Mouse (Mus musculus) cerebellum, adult (tissue): ENCODE measurements at regions not wholly inside any gene's neighbourhood (a gene's known extent, or its start where the extent isn't known, plus 50 kb on each side); places are given as distances from the start of the nearest gene placed in this dataset.
"Not testable (repeated sequence)": the region's sequence is repeated elsewhere in the genome, so short reads cannot be mapped to it uniquely, and the experiment has no call there.

Experiments
- ATAC-seq: cut with Nextera tagmentation; 2 replicates; pipeline ENCODE4 v1.9.2; 2017; ENCODE audit warnings: mild to moderate bottlenecking, moderate library complexity, mixed read lengths; ENCODE audit not compliant: insufficient number of reproducible peaks, low FRiP score, low TSS enrichment

DNA sequence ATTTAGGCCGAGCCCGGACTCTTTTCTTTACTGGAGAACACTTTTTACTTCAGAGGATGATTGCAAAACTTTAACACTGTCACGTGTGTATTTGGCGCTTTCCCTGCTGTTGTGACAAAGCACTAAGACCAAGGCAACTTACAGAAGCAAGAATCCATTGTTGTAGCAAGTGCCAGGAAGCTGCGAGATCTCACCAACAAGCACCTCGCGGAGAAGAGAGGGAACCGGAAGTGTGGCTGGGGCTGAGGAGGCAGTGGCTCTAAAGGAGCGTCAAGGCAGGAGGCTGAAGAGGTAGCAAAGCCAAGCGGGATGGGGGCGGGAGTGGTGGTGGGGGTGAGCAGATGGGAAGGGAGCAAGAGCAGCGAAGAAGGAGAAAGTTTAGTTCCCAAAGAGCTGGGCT, 121.7 kb upstream of the Ubl3 start:
- no peak for ATAC-seq

DNA sequence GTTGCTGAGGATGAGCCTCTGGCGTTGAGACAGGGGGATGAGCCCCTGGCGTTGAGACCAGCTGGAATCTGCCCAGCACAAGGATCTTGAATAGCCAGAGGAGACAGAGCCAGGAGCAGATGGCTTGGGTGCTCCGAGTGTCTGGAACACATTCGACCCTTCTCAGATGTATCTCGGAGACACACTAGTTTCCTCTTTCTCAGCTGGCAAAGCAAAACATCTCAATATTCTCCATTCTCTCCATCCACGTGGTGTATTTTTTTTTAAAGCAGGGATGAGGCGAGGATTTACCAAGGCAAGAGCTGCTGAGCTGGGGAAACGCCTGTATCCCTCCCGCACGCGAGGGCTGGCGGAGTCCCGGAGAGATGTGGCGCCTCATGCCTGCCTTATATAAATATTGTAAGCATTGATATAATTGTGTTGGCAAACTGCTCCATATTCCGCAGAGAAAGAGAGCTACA, 109.7 kb upstream of the Ubl3 start:
- no peak for ATAC-seq

DNA sequence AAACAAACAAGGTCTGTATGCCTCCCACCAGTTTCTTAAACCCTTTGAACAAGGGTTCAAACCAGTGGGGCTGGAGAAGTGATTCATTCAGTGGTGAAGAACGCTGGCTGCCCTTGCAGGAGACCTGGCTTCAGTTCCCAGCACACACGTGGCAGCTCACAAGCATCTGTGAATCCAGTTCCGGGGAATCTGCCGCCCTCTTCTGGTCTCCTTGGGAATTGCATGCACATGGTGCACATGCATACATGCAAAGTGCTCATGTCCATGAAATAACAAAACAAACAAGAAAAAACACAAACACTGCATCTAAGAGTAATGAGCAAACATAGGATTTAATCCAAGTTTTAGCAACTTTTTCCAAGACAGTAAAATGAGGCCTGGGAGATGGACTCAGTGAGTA, 108.5 kb upstream of the Ubl3 start:
- ATAC-seq: no peak

DNA sequence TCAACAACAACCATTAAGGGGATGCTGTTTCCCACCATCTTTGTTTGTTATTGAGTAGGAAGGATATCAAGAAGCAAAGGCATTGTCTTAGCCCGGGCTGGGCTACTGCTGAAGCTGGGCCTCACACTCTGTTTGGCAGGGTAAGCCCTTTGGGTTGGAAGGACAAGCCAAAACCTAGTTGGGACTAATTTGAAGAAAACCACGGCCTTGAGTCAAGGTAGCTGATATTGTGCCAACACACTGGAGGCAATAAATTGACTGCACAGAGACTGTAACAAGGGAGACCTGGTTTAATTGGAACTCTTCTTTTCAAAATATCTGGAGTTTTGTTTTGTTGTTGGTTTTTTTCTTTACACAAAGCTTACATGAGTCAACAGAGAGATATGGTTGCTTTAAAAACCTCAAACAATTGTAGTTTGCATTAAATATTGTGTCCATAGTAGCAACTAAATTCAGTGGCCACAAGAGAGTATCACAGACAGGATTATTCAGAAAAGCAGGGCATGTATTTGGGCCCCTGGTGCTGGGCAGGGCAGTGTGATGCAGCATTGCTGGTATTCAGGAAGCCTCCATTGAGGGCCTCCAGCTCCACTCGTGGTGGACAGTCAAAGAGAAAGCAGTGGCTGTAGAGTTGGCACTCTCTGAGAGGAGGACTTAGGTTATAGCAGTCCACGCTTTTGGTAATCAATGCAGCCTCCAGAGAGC, 105.5 kb upstream of the Ubl3 start:
- no peak for ATAC-seq

DNA sequence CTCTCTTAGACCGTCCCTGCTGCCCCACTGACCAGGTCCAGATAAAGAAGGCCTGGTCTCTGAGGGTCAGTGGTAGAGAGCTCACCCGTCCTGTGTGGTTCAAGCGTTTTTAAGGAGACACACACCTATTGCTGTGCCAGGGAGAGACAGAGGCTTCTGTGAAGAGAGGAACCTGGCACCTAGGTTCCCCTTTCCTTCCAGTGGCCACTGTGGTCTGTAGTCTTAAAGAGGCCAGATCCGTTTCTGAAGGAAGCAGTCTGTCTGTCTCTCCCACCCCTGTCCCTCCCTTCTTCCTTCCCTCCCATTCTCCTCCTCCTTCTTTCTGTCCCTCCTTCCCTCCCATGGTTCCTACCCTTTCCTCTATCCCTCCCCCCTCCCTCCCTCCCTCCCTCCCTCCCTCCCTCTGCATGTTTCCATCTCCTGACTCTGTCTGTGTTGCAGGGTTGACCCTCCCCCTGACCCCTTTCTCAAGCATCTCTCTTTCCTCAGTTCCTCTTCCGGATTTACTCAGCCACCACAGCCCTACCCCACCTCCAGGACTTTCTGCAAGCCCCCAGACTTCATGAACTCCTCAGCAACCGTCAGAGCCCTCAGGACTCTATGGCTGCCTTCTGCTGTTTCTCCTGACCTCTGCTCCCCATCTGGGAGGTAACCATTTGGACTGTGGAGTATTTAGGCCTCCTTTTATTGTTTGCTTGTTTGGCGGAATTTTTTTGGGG, 100.1 kb upstream of the Ubl3 start:
- no peak for ATAC-seq

DNA sequence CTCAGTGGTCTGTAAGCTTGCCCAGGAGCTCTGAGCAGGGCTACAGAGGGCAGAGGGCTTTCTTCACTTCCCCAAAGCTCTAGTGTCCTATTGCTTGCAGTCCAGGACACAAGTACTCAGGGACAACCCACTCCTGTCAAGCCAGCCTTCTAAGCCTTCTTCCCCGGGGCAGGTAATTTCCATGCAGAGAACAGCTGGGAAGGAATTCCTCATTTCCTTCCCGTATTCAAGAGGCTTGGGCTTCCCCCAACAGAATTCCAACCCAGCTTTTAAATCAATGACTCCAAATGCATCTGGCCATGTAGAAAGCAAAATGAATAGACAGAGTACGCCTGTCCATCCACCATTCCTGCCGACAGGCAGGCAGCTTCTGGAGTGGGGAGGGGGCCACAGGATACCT, 99.1 kb upstream of the Ubl3 start:
- no peak for ATAC-seq

DNA sequence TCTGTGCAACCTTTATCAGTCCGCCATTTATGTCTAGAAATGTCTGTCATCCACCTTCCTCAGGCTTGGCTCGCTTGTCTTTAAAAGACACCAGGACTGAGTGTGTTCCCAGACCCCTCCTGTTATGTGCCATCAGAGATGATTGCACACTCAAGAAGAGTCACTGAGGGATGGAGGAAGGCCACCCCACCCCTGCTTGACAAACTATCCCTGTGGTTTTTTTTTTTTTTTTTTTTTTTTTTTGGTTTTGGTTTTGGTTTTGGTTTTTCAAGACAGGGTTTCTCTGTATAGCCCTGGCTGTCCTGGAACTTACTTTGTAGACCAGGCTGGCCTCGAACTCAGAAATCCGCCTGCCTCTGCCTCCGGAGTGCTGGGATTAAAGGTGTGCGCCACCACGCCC, 97.0 kb upstream of the Ubl3 start:
- ATAC-seq: not testable (repeated sequence)

DNA sequence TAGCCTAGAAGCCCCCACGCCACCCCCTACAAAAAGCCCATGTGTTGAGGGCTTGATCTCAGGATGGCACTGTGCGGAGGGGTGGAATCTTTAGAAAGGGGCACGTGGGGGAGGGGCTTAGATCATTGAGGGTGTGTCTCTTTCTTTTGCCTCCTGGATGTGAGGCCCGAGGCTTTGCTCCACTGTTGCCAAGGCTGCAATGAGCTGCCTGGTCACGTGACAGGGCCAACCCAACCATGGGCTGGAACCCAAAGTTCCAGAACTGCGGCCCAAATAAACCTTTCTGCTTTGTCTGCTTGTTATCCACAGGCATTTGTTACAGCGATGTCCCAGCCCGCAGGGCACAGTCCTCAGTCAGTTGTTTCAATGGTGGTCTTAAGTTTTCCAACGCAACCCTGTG, 96.5 kb upstream of the Ubl3 start:
- no peak for ATAC-seq

DNA sequence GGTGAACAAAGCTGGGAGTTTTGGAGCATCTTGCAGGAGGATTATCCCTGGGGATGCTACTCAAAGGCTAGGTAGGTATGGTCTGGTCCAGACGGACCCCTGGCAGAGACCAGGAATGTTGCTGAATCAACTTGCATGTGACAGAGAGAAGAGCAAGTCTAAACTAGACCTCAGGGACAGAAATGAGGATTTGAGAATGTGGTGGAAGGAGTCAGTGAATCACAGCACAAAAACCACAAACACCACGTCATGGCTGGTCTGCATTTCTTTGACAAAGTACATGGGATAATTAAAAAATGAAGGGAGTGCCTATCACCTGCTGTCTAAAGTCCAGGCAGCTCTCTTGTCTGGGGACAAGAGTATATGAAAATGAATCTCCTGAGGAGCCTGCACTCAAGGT, 95.1 kb upstream of the Ubl3 start:
- ATAC-seq: no peak

DNA sequence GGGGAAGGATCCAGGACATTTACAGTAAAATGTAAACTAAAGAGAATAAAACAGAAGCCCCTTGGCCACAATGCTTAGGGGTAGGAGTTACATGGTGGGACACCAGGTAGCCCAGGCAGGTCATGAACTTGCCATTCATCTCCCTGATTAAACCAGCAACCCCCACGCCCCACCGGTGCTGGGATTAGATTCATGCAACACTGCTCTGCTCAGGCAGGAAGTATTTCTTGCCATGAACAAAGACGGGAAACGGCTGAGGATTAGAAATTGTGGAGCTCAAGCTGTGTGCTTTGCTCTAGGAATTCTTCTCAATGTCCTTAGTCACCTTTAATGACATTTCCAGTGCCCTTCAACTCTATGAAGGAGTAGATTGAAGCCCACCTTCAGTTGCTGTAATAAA, 93.2 kb upstream of the Ubl3 start:
- no peak for ATAC-seq

DNA sequence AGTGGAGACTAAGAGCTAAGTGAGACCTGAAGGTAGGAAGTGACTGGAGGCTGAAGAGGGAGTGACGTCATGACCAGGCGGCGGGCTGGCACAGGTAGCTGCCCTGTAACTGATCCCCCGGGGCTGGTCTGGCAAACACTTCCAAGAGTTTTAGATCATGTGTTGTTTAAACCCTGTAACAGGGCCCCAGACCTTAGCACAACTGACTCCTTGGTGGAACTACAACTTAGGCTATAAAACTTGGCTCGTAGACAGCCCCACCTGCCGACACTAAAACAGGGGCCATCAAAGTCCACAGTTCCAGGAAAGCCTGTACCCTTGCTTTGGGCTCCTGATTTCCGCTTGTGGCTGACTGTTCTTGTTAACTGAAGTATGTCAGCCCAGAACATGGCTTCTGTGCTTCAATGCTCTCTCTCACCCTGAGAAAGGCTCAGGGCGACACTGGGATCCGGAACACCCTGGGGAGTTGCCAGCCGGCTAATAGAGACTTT, 92.6 kb upstream of the Ubl3 start:
- ATAC-seq: no peak

DNA sequence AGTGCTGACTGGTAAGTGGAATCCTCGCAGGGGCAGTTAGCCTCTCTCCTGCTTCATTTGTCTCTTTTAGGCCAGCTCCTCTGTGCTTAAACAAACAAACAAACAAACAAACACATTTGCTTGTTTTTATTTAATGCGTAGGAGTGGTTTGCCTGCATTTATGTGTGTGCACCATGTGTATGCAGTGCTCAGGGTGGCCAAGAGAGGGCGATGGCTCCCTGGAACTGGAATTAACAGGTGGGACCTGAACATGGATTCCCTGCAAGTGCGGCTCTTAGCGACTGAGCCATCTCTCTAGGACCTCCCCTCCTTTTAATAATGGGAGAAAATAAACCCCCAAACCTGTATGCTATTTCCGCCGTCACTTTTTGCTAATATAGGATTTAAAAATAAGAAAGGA, 91.8 kb upstream of the Ubl3 start:
- ATAC-seq: no peak

DNA sequence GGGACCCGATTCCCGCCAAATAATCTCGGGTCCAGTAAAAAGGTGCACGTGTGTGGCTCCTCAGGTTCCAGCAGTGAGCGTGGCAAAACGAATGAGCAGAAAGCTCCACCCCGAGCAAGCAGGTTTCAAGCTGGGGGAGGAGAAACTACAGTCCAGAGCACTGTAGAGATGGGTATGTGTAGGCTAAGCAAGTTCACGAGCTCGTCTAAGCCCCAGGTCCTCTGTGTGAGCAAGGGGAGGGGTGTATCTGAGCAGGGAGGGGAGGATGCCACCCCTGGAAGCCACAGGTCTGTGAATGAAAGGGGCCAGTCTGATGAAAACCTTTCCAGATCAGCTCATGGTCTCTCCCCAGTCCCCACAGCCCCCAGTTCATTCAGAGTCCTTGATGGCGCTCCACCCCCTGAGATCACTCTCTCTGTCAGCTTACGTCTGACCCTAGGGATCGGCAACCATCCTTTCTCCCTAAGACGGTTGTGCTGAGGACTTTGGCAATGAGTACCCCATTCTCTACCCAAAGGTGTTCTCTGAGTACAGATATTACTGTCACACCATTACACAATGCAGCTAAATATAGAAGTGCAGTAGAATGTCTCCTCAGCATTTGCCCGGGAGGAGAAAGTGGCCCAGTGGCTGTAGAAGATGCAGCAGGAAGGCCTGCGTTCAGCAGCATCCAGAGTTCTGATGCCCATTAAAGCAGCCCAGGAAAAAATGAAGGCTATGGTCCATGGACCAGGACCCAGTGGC, 89.2 kb upstream of the Ubl3 start:
- ATAC-seq: no peak

DNA sequence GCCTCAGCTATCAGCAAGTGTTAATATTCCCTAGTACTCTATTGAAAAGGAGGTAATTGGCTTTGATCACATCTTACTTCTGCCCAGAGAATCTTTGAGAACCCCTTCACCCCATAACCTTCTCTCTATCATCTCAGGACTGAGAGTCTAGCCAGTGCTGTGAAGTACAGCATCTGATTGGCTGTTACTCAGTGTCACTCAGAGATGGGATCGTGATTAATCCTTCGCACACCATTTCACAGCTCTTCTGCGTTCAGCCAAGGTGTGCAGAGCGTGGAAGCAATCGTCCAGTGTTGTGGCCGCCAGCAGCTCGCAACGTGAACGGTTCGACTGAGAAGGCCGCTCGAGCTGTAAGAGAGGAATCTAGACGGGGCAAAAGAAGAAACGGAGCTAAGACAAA, 87.9 kb upstream of the Ubl3 start:
- ATAC-seq: no peak

DNA sequence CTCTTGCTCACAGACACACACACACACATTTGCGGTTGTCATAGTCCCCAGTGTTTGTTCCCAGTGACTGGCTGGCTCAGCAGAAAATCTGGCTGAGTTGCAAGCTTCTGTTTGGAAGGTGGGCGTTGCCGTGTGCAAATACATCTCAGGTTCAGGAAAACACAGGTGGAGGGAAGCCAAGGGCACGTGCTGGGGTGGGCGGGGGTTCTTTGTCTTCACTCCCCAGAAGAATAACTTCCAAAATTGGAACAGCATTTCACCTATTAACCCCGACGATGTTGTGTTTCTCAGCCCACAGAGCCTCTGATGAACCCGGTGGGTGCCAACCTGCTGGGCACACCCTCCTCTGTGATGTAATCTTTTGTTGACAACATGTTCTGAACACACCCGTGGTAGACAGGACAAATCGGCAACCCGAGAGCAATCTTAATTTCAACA, 82.3 kb upstream of the Ubl3 start:
- no peak for ATAC-seq

DNA sequence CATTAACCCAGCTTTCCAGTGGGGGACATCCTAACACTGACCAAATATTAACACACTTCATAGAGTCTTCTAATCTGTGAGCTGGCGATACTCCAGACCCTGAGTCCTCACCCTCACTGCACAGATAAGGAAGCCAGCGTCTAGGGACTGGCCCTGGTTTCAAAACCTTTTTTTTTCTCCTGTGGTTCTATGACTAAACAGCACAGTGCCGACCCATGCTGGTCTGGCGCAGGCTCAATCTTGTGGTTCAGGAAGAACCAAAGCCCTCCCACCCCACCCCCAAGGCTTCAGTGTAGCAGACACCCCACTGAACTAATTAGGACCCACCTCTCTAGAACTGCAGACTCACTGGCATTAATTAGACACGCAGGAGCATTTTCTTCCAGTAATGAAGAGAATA, 81.4 kb upstream of the Ubl3 start:
- ATAC-seq: no peak

DNA sequence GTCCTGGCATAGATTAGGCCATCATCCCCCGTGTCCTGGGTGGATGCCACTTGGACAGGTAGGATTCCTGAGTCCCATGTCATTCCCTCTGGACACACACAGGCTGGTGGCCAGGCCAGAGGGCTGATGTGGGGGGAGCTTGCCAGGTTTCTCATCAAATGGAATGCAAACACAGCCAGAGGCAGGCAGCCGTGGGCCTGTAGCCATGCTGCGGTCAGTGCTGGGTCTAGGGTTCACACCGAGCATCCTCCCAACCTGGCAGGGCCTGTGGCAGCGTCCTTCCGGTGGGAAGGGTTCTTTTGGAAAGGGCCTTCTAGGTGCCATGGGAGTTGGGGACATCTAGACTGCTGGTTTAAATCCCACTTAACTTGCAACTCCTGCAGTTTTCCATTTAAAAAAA, 80.7 kb upstream of the Ubl3 start:
- ATAC-seq: no peak

DNA sequence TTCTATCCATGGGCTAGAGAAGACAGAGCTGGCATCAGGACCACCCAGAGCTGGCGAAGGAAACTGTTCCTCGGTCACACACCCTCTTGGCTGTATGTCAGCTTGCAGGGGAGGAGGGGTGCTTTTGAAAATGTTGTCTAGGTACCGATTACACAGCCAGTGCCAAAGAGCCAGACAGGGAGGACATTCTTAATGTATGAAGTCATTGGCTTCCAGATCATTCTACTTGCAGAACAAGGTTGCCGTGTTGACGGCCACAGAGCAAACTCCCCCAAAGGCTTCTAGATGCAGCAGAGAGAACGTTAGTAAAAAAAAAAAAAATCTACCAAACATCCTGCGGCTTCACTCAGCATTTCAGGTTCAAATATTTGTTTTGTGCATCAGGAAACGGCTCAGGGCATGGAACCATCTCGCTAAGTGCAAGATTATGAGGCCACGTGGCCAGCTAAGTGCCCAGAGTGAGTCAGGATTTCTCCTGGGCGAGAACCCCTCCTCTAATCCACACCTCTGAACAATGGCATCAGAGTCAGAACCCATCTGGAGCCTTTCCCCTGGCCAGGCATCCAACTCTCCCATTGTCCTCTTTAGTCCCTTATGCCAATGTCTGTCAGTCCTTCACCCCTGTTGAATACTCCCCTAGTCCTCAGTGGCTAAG, 80.1 kb upstream of the Ubl3 start:
- no peak for ATAC-seq

DNA sequence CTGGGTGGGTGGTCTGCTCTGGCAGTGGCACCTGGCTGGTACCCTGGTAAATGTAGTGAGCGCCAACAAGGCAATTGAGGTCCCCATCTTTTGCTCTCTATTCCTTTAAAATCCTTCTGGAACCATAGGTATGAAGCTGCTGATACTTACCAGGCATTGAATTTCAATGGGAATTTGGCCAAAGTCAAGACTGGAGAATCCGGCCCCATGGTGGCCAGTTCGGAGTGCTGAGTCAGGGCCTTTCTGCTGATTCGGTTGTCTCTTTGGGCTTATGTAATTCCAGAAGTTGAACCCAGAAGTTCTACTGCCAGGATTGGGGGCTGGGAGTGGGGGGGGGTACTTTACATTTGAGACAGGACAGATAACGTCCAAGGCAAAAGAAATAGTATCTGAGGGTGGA, 79.0 kb upstream of the Ubl3 start:
- no peak for ATAC-seq

DNA sequence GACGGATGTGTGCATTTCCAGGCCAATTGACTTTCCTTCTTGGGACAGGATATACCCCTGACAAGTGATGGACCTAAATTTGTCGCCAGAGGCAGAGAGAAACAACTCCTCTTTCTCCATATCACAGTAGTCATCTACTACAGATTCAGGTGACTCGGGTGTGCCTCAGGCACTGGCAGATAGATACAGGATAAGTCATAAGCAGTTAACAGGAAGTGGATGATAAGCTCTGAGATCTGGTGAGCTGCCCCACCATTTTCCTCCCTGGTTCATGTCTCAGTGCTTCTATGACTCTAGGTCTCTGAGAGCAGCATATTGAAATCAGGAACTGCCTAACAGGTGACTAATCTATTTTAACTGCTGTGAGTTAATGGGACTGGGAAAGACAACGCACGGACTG, 73.4 kb upstream of the Ubl3 start:
- ATAC-seq: no peak
